Mouse (Mus musculus) hindlimb bud, embryonic 11.5 days (tissue): ENCODE results near the gene AW551984.

ENCODE experiments used
- DNase-seq: peaks from one replicate; pipeline ENCODE4 v3.0.0-alpha.2; 2012; ENCODE audit warnings: low read depth, low spot score; ENCODE audit errors: extremely low spot score

AW551984 gene

GRCm38 (mm10) chr9:39603999-39604453 is at the start of gene AW551984:
Gene AW551984 (minus strand): TSS chr9:39604403.
- DNase-seq: no peak

- no peak for DNase-seq
These were observed 43.2 kb upstream of the AW551984 start for GRCm38 (mm10) chr9:39647382-39647781.

DNA sequence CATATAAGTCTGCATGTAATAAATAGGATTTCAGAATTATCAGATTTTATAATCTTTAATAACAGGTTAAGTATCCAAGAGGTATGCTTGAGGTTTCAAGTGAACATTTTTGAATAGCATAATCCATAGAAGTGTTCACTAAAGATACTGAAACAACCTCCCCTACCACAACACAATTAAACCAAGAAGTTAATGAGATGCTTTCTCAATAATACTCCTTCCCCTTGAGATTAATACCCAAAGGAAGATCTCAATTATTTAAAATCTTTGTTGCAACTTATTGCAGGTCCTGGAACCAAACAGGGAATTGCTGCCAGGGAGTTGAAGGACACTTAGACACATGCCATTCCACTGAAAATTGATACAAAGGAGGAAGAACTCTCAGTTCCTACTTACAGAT is 40.6 kb upstream of the AW551984 start, which contains the start of gene Olfr961:
Gene Olfr961 (plus strand): TSS at position 301 of the 400 bp plus-strand sequence.
- no peak for DNase-seq

DNA sequence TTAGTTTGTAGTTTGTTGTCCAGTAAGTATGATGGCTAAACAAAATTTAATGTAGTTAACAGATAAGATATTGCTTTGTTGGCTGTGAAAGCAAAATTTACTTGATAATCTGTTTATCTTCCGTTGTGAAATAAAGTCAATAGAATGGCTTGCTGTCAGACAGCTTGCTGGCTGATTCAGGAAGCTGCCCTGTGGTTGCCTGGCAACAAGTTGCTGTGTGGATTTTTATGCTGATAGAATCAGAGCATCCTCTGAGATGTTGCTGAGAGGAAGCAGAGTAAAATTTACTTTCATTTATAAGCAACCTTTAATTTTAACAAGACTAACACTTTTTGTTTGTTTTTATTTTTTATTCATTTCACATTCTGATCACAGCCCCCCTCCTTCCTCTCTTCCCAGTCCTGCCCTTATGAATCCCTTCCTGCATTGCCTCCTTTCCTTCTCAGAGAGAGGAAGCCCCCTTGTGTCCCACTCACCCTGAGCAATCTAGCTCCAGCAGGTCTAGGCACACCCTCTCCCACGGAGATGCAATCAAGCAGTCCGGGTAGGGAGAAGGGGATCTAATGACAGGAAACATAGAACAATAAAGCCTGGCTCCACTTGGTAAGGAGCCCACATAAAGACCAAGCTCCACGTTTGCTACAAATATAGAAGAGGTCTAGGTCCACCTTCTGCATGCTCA is 29.9 kb upstream of the AW551984 start:
- DNase-seq: no peak

DNA sequence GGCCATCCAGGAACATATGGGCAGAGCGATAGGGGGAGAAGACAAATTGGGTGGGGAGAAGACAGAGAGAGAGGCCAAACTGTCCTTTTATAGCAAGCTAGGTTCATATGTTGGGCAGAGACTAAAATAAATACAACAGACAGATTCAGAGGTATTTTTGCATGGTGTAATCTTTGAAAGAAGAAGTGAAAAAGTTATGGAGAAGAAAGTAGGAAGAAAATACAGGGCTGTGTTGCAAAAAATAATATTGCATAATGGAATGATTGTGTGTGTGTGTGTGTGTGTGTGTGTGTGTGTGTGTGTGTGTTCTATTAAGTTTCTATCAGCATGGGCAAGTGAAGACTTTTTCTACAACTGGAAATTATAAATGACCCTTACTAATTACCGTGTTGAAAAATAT is 24.9 kb upstream of the AW551984 start:
- DNase-seq: no peak

GRCm38 (mm10) chr9:39624711-39625110 is 20.5 kb upstream of the AW551984 start:
- DNase-seq: no peak

DNA sequence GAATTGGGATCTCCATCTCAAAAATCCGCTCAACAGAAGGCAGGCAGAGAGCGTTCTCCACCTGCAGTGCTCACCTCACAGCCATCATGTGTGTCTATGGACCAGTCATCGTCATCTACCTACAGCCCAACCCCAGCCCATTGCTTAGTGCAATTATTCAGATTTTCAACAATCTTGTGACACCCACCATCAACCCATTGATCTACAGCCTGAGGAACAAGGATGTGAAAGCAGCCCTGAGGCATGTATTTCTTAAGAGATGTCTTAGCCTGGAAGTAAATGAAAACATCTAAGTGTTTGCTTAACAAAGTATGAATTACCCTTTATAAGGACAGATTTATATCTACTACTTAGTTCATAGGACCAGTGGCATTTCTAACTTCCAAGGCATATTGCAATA is 19.6 kb upstream of the AW551984 start:
- DNase-seq: no peak

DNA sequence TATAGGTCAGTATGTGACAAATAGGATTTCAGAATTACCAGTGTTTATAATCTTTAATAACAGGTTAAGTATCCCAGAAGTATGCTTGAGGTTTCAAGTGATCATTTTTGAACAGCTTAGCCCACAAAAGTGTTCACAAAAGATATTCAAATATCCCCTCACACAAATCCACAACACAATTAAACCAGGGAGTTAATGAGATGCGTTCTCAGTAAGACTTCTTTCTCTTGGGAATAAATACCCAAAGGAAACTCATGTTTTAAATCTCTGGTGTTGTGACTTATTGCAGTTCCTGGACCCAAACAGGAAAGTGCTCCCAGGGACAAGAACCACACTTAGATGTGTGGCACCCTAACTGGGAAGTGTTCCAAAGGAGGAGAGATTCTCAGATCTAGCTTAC is 16.9 kb upstream of the AW551984 start, which contains the start of gene Olfr960:
Gene Olfr960 (plus strand): TSS at position 301 of the 400 bp plus-strand sequence.
- DNase-seq: no peak

DNA sequence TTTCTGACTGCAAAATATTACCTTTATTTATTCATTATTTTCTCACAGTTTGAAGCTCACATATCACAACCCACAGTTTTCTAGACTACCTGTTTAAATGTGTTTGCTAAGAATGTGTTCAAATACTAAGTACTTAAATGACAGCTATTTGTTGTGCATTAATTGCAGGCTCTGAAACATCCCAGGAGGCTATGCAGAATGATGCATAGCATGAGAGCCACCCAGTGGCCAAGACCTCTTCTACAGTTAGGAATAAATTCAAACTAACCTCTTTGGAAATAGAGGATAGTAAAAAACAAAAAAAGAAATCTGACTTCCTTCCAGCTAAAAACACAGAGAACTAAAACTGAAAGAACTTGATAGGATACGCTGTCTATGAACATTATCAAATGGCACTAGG is 7.8 kb upstream of the AW551984 start:
- DNase-seq: no peak

GRCm38 (mm10) chr9:39610355-39610754 is 6.2 kb upstream of the AW551984 start, which contains the start of gene Olfr148:
Gene Olfr148 (plus strand): TSS chr9:39610655.
- no peak for DNase-seq

- no peak for DNase-seq
These were observed 4.3 kb upstream of the AW551984 start for GRCm38 (mm10) chr9:39608497-39608896.

DNA sequence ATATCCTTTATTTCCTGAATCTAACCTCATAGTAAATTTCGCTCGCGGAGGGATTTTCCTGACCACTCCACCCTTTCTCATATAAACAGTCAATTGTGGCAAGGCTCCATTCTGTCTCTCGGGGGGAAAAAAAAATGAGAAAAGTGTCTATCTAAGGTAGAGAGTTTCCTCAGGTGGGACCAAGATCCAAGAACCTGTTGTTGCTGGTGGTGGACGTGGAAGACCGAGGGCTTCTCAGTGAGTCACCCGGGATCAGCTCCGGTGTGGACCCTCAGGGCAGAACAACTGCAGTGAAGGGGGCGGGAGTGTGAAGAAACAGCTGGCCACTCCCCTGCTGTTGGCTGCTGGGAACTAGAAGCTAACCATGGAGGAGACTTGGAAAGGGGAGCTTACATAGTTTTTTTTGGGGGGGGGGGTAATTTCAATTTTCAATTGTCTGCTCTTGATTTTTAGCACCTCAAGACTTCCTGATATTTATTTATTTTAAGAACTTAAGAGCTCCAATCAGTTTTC is 814 bp downstream of the AW551984 start:
- DNase-seq: no peak

GRCm38 (mm10) chr9:39602536-39603332 is 1.5 kb downstream of the AW551984 start:
- DNase-seq: no peak

DNA sequence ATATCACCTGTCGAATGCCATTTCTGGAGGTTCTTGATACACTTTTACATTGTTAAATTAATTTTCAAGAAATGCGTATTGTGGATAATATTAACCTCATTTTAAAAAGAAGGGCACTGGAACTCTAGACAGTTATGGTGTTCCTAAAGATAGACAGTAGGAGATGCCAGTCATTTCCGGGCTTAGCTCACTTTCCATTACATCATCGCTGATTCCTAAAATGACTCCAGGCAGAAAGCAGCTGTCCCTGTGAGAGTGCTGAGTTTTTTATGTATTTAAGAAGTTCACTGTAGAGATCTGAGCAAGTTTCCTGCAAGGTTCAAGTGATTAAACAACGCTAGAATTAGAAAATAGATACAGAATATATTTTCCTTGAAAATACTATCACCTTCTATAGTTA is 27.2 kb downstream of the AW551984 start:
- no peak for DNase-seq

GRCm38 (mm10) chr9:39575469-39575868 is 28.7 kb downstream of the AW551984 start, which contains the start of gene Olfr959:
Gene Olfr959 (minus strand): TSS chr9:39575569.
- no peak for DNase-seq

DNA sequence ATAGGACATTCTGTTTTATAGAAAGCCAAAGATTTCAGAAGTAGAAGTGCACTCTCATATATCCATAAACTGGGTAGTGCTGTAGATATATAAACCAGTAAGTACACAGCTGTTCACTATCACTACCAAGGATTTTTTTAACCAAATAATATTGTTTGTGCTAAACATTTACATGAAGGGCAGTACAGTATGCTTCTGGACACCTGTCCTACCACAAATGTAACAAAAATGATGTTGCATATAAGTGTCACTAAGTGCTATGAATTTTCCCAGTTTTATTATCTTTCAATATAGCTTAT is 45.9 kb downstream of the AW551984 start:
- no peak for DNase-seq

DNA sequence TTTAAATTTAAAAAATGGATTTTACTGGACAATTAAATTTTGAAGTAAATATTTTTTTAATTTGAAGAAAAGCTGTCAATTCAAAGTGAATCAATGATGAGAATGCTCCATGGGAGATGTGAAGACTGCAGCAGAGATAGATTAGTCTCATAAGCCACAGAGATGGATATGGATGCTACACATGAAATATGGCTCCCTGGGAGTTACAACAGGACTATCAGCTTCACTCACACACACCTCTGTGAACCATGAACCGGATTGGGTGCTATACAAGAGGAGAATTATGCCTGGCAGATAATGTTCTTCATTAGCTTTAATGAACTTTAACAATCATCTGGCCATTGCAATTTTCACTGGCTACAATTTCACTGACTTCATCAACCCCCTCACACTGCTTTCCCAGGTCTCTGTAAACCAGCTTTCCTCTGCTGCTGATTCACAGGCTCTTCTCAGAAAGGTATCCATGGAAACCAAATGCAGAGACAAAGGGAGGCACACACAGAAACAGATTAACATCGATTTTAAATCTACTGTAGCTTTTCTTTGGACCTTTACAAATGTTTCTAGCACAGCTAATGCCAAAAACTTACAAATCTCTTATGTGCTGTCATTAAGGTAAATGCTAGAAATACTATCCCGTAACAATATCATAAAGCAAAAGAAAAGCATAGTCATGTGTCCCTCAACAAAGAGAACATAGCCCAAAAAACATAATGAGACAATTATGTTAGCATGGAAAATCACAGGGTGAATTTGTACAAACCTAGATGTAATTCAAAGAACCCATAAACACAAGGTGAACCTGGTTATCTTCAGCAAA is 46.5 kb downstream of the AW551984 start:
- no peak for DNase-seq

- DNase-seq: no peak
These were observed 50.3 kb downstream of the AW551984 start, which contains the start of gene Olfr958 for GRCm38 (mm10) chr9:39553946-39554345. Gene Olfr958 (minus strand): TSS chr9:39554054.

GRCm38 (mm10) chr9:39550806-39551205 is 53.4 kb downstream of the AW551984 start:
- DNase-seq: no peak
